Mouse (Mus musculus) intestine, embryonic 14.5 days (tissue): ENCODE data around the gene Lrrc30. TPM values are rescaled to one million over a fixed set of nuclear protein-coding genes. Genes with fewer than 3 reads are reported as not detected.

Experiments used
- ATAC-seq: fragments of 200-750 bp; cut with Nextera tagmentation; replicated peaks from 2 replicates; pipeline ENCODE4 v1.8.0; 2017; ENCODE audit warnings: low read depth, moderate number of reproducible peaks, moderate TSS enrichment, moderate library complexity; ENCODE audit not compliant: low FRiP score, low TSS enrichment
- DNase-seq: peaks from one replicate; pipeline ENCODE4 v3.0.0-alpha.2; 2018; ENCODE audit warnings: low spot score
- H3K27ac ChIP-seq: fragments of 300-500 bp; sonication (generic); 2 replicates; pipeline ENCODE4 v1.5.1; 2014; ENCODE audit warnings: low read depth, mild to moderate bottlenecking, control low read depth
- H3K27me3 ChIP-seq: fragments of 300-500 bp; sonication (generic); replicated peaks from 2 replicates; pipeline ENCODE4 v1.6.1; 2014; ENCODE audit warnings: low read length, control low read depth; ENCODE audit not compliant: control insufficient read depth, insufficient read depth
- H3K36me3 ChIP-seq: fragments of 300-500 bp; sonication (generic); 2 replicates; pipeline ENCODE4 v1.6.1; 2014; ENCODE audit warnings: low read length, control low read depth; ENCODE audit not compliant: control insufficient read depth, insufficient read depth
- H3K4me1 ChIP-seq: fragments of 300-500 bp; sonication (generic); replicated peaks from 2 replicates; pipeline ENCODE4 v1.6.1; 2014; ENCODE audit warnings: low read length, control low read depth, mixed read lengths; ENCODE audit not compliant: control insufficient read depth, insufficient read depth
- H3K4me2 ChIP-seq: fragments of 300-500 bp; sonication (generic); 2 replicates; pipeline ENCODE4 v1.6.1; 2014; ENCODE audit warnings: low read length
- H3K4me3 ChIP-seq: fragments of 300-500 bp; sonication (generic); 2 replicates; pipeline ENCODE4 v1.5.1; 2014; ENCODE audit warnings: low read depth, low read length, control low read depth, mixed read lengths
- H3K9ac ChIP-seq: fragments of 300-500 bp; sonication (generic); 2 replicates; pipeline ENCODE4 v1.6.1; 2014; ENCODE audit warnings: mild to moderate bottlenecking, low read length
- H3K9me3 ChIP-seq: fragments of 300-500 bp; sonication (generic); 2 replicates; pipeline ENCODE4 v1.6.1; 2016; ENCODE audit warnings: low read length, control low read depth; ENCODE audit not compliant: control insufficient read depth
- WGBS: fragments of 180-500 bp; shearing (Covaris S2); extraction: QIAGEN DNeasy Blood & Tissue Kit; methylation state at CpG from one replicate; pipeline ENCODE4 v1.1.7; 2014; 5-methylcytosine and 5-hydroxymethylcytosine counted together
- polyA plus RNA-seq: library from polyadenylated mRNA; unstranded; fragments of >200 nt; fragmentation: Nextera tagmentation; extraction: Ambion mirVana; gene quantifications from 2 replicates; pipeline ENCODE4 v1.2.1, GENCODE M21; 2014

Lrrc30 gene
- polyA plus RNA-seq, 1 experiment from 2014 or later: not detected

DNA sequence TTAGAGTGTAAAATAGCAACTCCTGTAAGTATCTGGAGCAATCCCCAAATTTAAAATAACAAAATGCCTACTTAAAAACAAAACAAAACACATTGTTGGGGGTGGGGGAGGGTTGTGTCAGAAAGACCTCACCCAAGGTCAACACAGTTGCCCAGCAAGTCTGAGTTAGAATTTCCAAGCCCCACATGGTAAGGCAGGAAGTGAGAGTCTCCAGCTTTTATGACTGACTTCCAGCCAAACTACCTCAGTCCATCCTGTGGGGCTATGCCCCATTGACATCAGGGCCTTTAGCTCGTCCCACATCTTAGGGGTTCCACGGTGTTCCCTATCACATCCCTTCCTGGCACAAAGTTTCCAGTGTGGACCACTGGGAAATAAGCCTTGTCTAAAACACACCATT, 4.4 kb upstream of the Lrrc30 start:
- 88% methylated on average over 2 of the region's 2 CpGs for WGBS
- ATAC-seq (no peak), DNase-seq (no peak)
- Histone ChIP-seq H3K4me1 (no peaks in the 10 kb centered on the region), H3K27ac (no peak overlapping the region), H3K36me3 (no peaks in the 10 kb centered on the region), H3K4me2 (no peak overlapping the region), H3K27me3 (no peaks in the 10 kb centered on the region), H3K9me3 (no peaks in the 10 kb centered on the region), H3K4me3 (no peak overlapping the region), H3K9ac (no peak overlapping the region)

DNA sequence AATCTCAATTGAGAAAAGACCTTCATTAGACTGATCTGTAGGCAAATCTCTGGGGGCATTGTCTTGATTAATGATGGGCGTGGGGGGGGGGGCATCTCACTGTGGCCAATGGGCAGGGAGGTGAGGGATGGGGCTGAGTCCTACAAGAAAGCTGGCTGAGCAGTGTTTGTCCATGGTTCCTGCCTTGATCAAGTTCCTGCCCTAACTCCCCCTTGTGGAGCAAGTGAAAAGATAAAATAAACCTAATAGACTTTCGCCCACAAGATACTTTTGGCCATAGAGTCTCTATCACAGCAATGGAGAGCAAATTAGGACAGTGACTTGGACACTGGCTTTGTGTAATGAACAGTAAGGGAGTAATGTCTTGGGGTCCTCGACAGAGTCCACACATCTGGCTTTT, 3.8 kb upstream of the Lrrc30 start:
- Histone ChIP-seq H3K27ac (no peak overlapping the region), H3K4me3 (no peak overlapping the region), H3K4me2 (no peak overlapping the region), H3K9ac (no peak overlapping the region), H3K36me3 (no peaks in the 10 kb centered on the region), H3K27me3 (no peaks in the 10 kb centered on the region), H3K4me1 (no peaks in the 10 kb centered on the region), H3K9me3 (no peaks in the 10 kb centered on the region)
- 68% methylated on average over 3 of the region's 3 CpGs for WGBS
- DNase-seq: no peak
- no peak for ATAC-seq

DNA sequence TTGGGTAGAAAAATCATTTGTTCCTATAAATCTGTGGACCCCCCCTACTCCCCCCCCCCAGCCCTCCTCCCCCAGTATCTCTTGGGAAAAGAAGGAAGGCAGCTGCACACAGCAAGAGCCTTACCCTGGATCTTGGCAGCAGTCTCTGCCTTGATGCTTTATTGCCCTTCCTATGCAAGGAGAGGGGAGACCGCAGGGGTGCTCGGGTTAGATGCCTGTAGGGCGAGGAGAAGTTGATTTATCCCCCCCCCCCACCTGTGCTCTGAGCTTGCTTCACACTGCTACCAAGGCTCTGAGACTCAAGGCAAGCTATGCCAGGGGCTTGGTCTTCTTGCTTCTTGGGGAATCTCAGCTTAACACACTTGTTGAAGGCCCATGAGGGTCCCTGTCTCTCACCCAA, 2.8 kb downstream of the Lrrc30 start:
- no peaks in the 10 kb centered on the region for H3K36me3 ChIP-seq
- H3K27ac ChIP-seq: no peak overlapping the region
- H3K4me2 ChIP-seq: no peak overlapping the region
- H3K4me1 ChIP-seq: 0 out of 2 replicates have a peak, but pooled peaks cover 4% of the 10 kb centered on the region
- no peaks in the 10 kb centered on the region for H3K27me3 ChIP-seq
- ATAC-seq (no peak), DNase-seq (no peak)
- 52% methylated on average over 3 of the region's 3 CpGs for WGBS
- H3K9ac ChIP-seq: no peak overlapping the region
- no peaks in the 10 kb centered on the region for H3K9me3 ChIP-seq
- H3K4me3 ChIP-seq: no peak overlapping the region

DNA sequence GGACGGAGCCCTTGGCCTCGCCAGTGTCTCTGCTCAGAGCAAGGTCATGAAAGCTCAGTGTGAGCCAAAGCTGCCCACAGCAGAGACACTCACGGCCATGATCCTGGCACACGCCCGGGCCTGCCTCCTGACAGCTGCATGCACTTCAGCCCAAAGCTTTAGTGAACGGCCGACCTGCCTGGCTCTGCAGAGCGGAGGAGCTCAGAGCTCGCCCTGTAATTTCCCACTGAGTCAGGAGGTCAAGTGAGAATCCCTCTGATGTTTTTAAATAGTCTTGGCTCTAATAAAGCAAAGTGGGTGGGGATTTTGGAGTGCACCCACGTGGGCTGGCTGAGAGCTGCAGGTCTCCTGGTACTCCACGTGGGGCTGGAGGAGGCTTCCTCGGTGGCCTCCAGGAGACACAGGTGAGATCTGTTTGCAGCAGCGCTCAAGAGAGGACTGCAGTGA, 3.3 kb downstream of the Lrrc30 start:
- no peak for ATAC-seq
- Histone ChIP-seq H3K4me2 (no peak overlapping the region), H3K9me3 (no peaks in the 10 kb centered on the region), H3K27me3 (no peaks in the 10 kb centered on the region), H3K9ac (no peak overlapping the region), H3K4me1 (0 out of 2 replicates have a peak, but pooled peaks cover 4% of the 10 kb centered on the region), H3K27ac (no peak overlapping the region), H3K4me3 (no peak overlapping the region), H3K36me3 (no peaks in the 10 kb centered on the region)
- no peak for DNase-seq
- 28% methylated on average over 13 of the region's 13 CpGs for WGBS

DNA sequence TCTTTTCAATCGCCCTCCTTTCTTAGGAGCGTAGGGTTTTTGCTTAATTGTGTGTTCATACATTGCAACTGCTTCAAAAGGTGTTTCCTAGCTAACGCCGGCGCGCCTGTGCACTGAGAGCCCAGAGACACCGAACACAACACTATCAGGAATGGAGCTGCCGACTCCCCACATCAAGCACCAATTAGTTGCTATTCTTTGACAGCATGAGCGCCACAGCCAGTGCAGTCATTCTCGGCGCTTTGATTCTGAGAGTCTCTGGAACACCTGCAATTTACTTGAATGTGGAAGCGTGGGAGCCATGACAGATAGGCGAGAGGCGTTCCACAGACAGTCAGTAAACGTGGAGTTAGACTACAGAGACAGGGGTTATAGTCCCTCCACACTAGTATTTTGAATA, 4.0 kb downstream of the Lrrc30 start:
- DNase-seq: no peak
- no peak overlapping the region for H3K4me3 ChIP-seq
- ATAC-seq: no peak
- H3K27me3 ChIP-seq: no peaks in the 10 kb centered on the region
- H3K4me2 ChIP-seq: no peak overlapping the region
- H3K36me3 ChIP-seq: no peaks in the 10 kb centered on the region
- 0 out of 2 replicates have a peak, but pooled peaks cover 4% of the 10 kb centered on the region for H3K4me1 ChIP-seq
- no peaks in the 10 kb centered on the region for H3K9me3 ChIP-seq
- no peak overlapping the region for H3K9ac ChIP-seq
- 84% methylated on average over 15 of the region's 15 CpGs for WGBS
- no peak overlapping the region for H3K27ac ChIP-seq

DNA sequence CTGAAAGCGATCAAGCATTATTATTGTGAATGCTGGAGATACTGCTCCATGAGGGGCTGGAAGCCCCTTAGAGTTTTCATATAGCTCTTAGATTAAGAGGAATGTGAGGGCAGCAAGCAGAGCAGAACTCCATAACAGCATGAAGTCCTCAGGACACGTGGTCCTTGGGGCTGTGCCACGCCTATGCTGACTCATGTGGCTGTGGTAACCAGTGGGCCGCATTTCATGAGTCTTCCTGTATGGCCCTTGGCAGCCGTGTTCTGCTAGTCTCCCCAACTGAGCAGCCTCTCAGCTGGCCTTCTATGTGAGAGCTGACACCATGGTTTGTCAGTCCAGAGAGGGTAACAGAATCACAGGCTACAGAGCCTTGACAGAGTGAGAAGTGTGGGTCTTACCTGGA, 7.1 kb downstream of the Lrrc30 start:
- H3K9ac ChIP-seq: no peak overlapping the region
- H3K4me1 ChIP-seq: 0 out of 2 replicates have a peak, but pooled peaks cover 4% of the 10 kb centered on the region
- H3K4me2 ChIP-seq: no peak overlapping the region
- 83% methylated on average over 5 of the region's 5 CpGs for WGBS
- H3K9me3 ChIP-seq: no peaks in the 10 kb centered on the region
- H3K36me3 ChIP-seq: no peaks in the 10 kb centered on the region
- DNase-seq (no peak), ATAC-seq (no peak)
- no peak overlapping the region for H3K27ac ChIP-seq
- H3K27me3 ChIP-seq: no peaks in the 10 kb centered on the region
- H3K4me3 ChIP-seq: no peak overlapping the region

DNA sequence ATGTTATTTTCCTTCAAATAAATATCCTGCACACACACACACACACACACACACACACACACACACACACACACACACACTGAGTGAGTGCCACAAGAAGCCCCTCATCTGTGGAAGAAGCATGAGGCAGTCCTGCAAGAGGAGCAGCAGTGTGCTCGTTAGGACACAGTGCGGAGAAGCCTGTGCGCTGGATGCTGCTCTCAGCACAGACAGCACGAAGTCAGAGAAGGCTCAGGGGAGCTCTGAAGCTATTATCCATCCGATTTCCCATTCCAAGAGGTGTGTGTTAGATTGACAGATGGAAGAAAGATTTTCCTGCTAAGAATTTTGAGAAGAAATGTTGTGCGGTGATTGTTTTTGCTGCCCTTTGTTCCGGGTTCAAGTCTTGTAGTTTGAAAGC, 13.5 kb downstream of the Lrrc30 start:
- H3K27ac ChIP-seq: no peak overlapping the region
- 76% methylated on average over 7 of the region's 7 CpGs for WGBS
- no peak overlapping the region for H3K4me2 ChIP-seq
- H3K4me3 ChIP-seq: no peak overlapping the region
- no peak for DNase-seq
- H3K36me3 ChIP-seq: no peaks in the 10 kb centered on the region
- no peaks in the 10 kb centered on the region for H3K27me3 ChIP-seq
- ATAC-seq: no peak
- no peaks in the 10 kb centered on the region for H3K4me1 ChIP-seq
- no peaks in the 10 kb centered on the region for H3K9me3 ChIP-seq
- H3K9ac ChIP-seq: no peak overlapping the region

DNA sequence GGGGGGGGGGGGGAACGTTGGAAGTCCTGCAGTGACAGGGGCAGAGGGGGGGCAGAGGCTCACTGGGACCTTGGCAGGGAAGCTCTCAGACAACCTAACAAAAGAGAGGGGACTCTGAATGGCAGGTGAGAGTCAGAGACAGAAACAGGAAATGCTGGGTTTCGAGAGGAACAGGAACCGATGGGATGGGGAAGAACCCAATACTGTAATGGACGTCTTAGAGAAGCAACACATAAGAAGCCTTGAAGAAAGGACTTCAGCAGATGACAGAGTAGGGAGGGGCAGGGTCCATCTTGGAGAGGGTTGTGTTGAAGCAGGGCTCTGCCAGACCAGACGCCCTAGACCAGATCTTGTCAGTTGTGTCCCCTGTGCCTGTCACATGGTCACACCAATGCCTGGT, 18.1 kb downstream of the Lrrc30 start:
- Histone ChIP-seq H3K9me3 (no peaks in the 10 kb centered on the region), H3K4me1 (no peaks in the 10 kb centered on the region), H3K4me2 (no peak overlapping the region), H3K27ac (no peak overlapping the region), H3K9ac (no peak overlapping the region), H3K4me3 (no peak overlapping the region), H3K36me3 (no peaks in the 10 kb centered on the region), H3K27me3 (no peaks in the 10 kb centered on the region)
- WGBS: 71% methylated on average over 4 of the region's 5 CpGs
- ATAC-seq (no peak), DNase-seq (no peak)

DNA sequence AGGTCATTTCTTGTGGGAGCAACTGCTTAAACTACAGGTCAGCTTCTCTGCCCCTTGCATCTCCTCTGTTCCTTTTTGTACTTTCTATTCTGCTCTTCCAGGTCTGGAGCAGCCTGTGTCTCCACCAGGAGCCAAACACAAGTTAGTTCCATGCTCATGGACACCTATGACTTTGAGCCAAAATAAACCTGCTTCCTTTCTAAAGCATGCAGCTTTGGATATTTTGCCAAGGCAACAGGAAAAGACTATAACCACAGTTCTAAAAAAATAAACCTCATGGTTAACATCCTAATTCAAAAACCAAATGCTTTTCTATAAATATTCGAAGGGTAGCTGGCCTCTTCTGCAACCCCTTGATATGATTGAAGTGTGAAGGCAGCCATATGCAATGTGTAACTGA, 19.9 kb downstream of the Lrrc30 start:
- WGBS: 90% methylated on average over 1 of the region's 1 CpGs
- DNase-seq: no peak
- ATAC-seq: no peak

More for the DNA sequence above, 19.9 kb downstream of the Lrrc30 start:
- H3K9ac ChIP-seq: no peak overlapping the region
- no peaks in the 10 kb centered on the region for H3K36me3 ChIP-seq
- no peaks in the 10 kb centered on the region for H3K9me3 ChIP-seq
- no peak overlapping the region for H3K4me3 ChIP-seq
- no peaks in the 10 kb centered on the region for H3K27me3 ChIP-seq
- H3K27ac ChIP-seq: no peak overlapping the region
- H3K4me2 ChIP-seq: no peak overlapping the region
- H3K4me1 ChIP-seq: no peaks in the 10 kb centered on the region
